Mouse (Mus musculus) intestine, postnatal 0 days (tissue): ENCODE results near the gene Pole. TPM values are rescaled to one million over a fixed set of nuclear protein-coding genes. Genes with fewer than 3 reads are reported as not detected.

Experiments used
- ATAC-seq: fragments of 200-750 bp; cut with Nextera tagmentation; 2 replicates; pipeline ENCODE4 v1.8.0; 2017; ENCODE audit warnings: mild to moderate bottlenecking, moderate TSS enrichment, moderate library complexity
- H3K27ac ChIP-seq: fragments of 300-500 bp; sonication (generic); 2 replicates; pipeline ENCODE4 v1.5.1; 2014; ENCODE audit warnings: mild to moderate bottlenecking, low read depth, low read length, moderate library complexity
- H3K27me3 ChIP-seq: fragments of 300-500 bp; sonication (generic); replicated peaks from 2 replicates; pipeline ENCODE4 v1.6.1; 2014; ENCODE audit warnings: low read length, mixed read lengths; ENCODE audit not compliant: control insufficient read depth, insufficient read depth
- H3K36me3 ChIP-seq: fragments of 300-500 bp; sonication (generic); 2 replicates; pipeline ENCODE4 v1.6.1; 2014; ENCODE audit warnings: mild to moderate bottlenecking, moderate library complexity; ENCODE audit not compliant: control insufficient read depth, insufficient read depth
- H3K4me1 ChIP-seq: fragments of 300-500 bp; sonication (generic); replicated peaks from 2 replicates; pipeline ENCODE4 v1.6.1; 2014; ENCODE audit warnings: antibody characterized with exemption, low read length, mixed read lengths; ENCODE audit not compliant: control insufficient read depth, insufficient read depth
- H3K4me2 ChIP-seq: fragments of 300-500 bp; sonication (generic); replicated peaks from 2 replicates; pipeline ENCODE4 v1.6.1; 2014; ENCODE audit warnings: low read depth, mild to moderate bottlenecking, moderate library complexity
- H3K4me3 ChIP-seq: fragments of 300-500 bp; sonication (generic); 2 replicates; pipeline ENCODE4 v1.5.1; 2014; ENCODE audit warnings: low read depth, low read length
- H3K9ac ChIP-seq: fragments of 300-500 bp; sonication (generic); 2 replicates; pipeline ENCODE4 v1.6.1; 2014; ENCODE audit warnings: mild to moderate bottlenecking, low read depth, low read length
- H3K9me3 ChIP-seq: fragments of 300-500 bp; sonication (generic); 2 replicates; pipeline ENCODE4 v1.6.1; 2016; ENCODE audit warnings: mixed run types; ENCODE audit not compliant: control insufficient read depth
- CTCF ChIP-seq: sonication (generic); IDR thresholded peaks from 2 replicates; pipeline ENCODE4 v1.5.1; 2016; ENCODE audit warnings: low read depth, mild to moderate bottlenecking, control low read depth, antibody characterized with exemption, moderate library complexity
- WGBS: fragments of 180-500 bp; shearing (Covaris S2); extraction: QIAGEN DNeasy Blood & Tissue Kit; methylation state at CpG from one replicate; pipeline ENCODE4 v1.1.7; 2014; 5-methylcytosine and 5-hydroxymethylcytosine counted together
- polyA plus RNA-seq: library from polyadenylated mRNA; unstranded; fragments of >200 nt; fragmentation: Nextera tagmentation; extraction: Ambion mirVana; gene quantifications from 2 replicates; pipeline ENCODE4 v1.2.1, GENCODE M21; 2015

The Pole gene
- polyA plus RNA-seq, 1 experiment from 2014 or later: 5.1 TPM

DNA sequence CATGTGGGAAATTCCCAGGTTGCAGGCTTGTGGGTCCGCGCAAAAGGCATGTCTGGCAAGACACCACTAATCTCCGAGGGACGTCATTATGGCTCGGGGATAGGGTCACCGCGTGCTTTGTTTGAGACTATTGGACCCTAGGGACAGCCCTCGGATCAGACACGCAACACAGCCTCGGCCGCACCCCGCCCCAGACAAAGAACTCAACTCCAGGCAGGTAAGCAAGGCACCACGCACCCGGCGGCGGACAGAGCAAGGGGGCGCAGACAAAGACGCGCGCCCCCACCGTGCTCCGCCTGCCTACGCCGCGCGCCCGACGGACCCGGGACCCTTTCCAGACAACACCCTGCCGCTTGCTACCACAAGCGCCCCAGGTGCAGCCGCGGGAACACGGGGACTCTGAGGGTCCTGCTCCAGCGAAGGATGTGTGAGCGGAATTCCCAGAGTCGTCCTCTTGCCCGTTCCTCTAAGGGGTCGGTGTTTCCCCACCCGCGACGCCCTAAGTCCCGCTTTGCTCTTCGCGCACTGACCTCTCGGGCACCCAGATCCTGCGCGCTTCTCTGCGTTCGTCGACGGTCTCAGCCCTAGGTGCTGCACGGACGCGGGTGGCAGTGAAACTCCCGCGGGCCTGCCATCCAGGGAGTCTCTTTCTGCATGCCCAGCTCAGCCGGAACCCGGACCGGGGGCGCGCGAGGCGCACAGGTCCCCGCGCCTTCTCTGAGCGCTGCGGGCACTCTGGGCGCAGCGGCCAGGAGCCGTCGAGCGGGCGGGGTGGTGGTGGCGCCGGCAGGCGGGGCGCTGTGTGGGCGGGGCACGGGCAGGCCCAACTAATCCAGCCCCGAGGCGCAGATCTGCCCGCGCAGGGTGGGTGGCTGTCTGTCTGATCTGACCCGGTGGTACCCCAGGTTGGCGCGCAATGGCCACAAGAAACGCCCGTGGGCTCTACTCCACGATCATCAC lies 100.5 kb downstream of the Pole start:
- H3K4me1 ChIP-seq: peaks cover 6% of the 10 kb centered on the region; the same call in 1 of the 2 replicates
- no peaks in the 10 kb centered on the region for H3K9me3 ChIP-seq
- TF ChIP-seq CTCF: no peak
- H3K27ac ChIP-seq: no peak overlapping the region
- peak overlapping the region; percentile 53 for H3K4me3 ChIP-seq
- peaks cover 2% of the 10 kb centered on the region; the same call in 1 of the 2 replicates for H3K36me3 ChIP-seq
- ATAC-seq: peak; percentile 70
- peak overlapping the region; percentile 45 for H3K9ac ChIP-seq
- no peaks in the 10 kb centered on the region; the same call in 1 of the 2 replicates for H3K27me3 ChIP-seq
- H3K4me2 ChIP-seq: peak overlapping the region; percentile 93
- 2% methylated on average over 90 of the region's 90 CpGs for WGBS

Other genes starting within 250 kb of the Pole start
- gene Gm17655, start 213.8 kb upstream of the Pole start, polyA plus RNA-seq: 1.4 and 1.6 TPM in 2 replicates
- gene Gm35315, start 191.9 kb upstream of the Pole start, polyA plus RNA-seq: 0.25 and 0.52 TPM in 2 replicates
- 0.63 and 0.78 TPM in 2 replicates for gene Plcxd1, start 186.3 kb upstream of the Pole start, polyA plus RNA-seq
- 14.9 and 15.2 TPM in 2 replicates for gene Gtpbp6, start 178.1 kb upstream of the Pole start, polyA plus RNA-seq
- 2.0 TPM in 2 replicates for gene Zfp605, start 176.2 kb upstream of the Pole start, polyA plus RNA-seq
- 23.6 and 26.2 TPM in 2 replicates for gene Chfr, start 150.5 kb upstream of the Pole start, polyA plus RNA-seq
- gene Golga3, start 109.6 kb upstream of the Pole start, polyA plus RNA-seq: 8.1 and 9.1 TPM in 2 replicates
- 8.7 and 9.5 TPM in 2 replicates for gene Ankle2, start 55.3 kb upstream of the Pole start, polyA plus RNA-seq
- gene Pgam5, start 16.4 kb upstream of the Pole start, polyA plus RNA-seq: 25.5 and 26.4 TPM in 2 replicates
- gene Pxmp2, start 120 bp upstream of the Pole start, polyA plus RNA-seq: 5.8 and 6.3 TPM in 2 replicates
- gene P2rx2, start 56.9 kb downstream of the Pole start, polyA plus RNA-seq: 1.6 TPM in 2 replicates
- not detected in 2 replicates for gene Lrcol1, start 58.4 kb downstream of the Pole start, polyA plus RNA-seq
- 7.6 and 8.2 TPM in 2 replicates for gene Fbrsl1, start 162.2 kb downstream of the Pole start, polyA plus RNA-seq